Mouse (Mus musculus): ENCODE measurements around the gene Slc1a7.

Slc1a7 gene

DNA sequence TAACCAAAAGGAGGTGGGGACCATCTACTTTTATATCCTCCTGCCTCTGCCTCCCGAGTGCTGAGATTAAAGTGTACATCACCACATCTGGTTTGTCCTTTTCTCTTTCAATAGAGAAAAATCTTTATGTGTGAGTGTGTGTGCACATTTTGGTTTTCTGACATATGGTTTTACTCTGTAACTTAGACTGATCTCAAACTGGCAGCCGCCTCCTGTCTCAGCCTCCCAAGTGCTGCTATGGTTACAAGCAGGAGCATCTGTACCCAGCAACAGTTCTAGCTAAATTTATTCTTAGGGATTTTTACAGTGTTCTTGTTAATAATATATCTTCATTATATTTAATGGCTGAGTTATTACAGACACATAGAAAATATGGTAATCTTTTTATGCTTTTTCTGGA is 89.1 kb downstream of the Slc1a7 start:
- no peak for DNase-seq

DNA sequence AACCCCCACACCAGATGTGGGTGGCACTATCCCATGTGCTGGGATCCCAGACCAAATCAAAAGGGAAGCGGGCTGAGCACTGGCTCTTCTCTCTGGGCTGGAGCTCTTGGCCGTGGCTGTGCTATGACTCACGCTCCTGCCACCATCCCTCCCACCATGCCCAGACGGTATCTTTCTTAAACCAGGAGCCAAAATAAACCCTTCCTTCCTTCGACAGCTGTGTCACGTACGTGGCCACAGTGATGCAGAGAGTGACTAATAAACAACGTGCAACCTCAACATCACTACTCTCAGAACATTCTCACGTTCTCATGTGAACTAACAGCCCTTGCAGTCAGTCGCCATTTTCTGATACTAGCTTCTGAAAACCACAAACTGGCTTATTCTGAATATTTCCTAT is 90.0 kb downstream of the Slc1a7 start:
- no peak for DNase-seq

DNA sequence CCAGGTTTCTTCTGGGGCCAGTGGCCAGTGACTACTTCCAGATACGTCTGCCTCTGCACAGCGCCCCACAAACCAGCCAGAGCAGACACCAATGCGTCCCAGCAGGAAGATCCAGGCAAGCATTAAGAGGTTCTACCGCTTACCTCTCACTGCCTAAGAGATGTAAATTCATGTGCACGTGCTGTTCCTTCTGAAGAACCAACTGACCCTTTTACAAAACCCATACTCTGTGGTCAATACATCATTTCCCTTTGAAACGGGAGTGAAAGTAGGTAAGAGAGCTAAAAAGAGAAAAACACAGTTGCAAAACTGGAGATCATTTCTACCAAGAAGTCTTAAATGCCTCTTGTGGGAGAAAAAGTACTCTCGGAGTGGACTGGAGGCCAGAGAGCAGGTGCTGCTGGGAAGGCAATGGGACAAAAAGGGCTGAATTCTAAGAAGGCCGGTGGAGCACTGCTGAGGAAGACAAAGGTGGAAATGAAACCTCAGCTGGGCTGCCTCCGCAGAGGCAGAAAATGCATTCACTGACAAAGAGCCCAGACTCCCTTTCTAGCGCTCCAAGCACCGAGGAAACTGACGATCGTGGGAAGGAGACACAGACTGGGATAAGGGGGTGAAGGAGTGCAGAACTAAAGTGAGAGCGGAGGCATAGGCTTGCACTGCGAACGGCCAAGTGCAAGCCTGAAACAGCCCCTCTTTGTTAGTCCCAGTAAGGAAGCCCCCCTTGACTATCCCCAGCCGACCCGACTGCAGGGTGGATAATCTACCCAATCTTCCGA is 91.7 kb downstream of the Slc1a7 start:
- DNase-seq = no peak

DNA sequence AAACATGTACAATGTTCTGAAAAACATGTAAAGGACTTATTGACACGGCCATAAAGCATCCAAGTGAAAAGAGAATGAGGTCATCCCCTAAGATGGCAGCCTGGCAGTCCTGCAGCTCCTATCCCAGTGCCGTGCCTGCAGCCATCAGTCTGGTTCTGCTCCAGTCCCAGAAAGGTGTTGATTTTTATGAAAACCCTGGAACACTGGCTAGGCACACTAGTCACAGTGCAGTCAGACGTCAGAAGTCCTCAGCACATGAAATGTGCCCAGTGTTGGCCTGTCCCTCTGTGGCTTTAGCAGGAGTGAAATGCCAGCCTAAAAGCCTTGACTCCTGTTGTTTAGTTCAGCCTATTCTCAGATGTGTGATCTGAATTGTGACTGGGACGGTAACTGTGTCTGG is 92.6 kb downstream of the Slc1a7 start:
- DNase-seq = no peak

DNA sequence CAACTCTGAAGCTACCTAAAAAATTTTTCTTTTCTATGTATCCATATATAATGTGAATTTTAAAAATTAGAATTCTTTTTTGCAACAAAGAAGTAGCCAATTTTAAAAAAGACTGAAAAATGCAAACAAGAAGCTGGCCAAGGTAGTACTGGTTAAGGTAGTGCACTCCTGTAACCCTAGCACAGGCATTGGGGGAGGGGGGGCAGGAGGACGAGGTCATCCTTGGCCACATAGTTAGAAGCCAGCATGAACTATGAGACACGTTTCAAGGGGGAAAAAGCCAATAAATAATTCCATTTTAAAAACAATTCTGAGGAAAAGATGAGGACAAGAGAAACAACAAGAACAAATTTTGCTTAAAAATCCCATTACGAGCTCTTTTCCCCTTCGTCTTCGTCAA is 94.4 kb downstream of the Slc1a7 start:
- DNase-seq = no peak

All from embryo, embryonic 11 days (tissue).